Comparison of ENCODE assay signal across 9 mouse cellular contexts in genomic region chr4:130861653-130862208, GRCm38 (mm10). TPM values are rescaled to one million over a fixed set of nuclear protein-coding genes. Genes with fewer than 3 reads are reported as not detected.
DNase-seq lines count a peak whose midpoint lies in the region; ATAC-seq and TF ChIP-seq lines count a peak whose summit lies in the region.
"Had no signal": no experiment of that assay in that cellular context is flagged by ENCODE, and none has a peak within 500 bp of the region (broad histone marks: within the 10 kb centered on the region; RNA-seq: fewer than 3 reads in every experiment).

No protein-coding gene starts in this region.

- peak; percentile 64; the same call in 1 of the 2 replicates for ATAC-seq in neural tube, embryonic 11.5 days (ENCODE audit: insufficient read depth, low FRiP score, low TSS enrichment)
- peak; percentile 90 for ATAC-seq in embryonic facial prominence, embryonic 14.5 days (ENCODE audit: low read depth)
- peak; percentile 67; the same call in 1 of the 2 replicates for ATAC-seq in heart, embryonic 13.5 days (ENCODE audit: extremely low read depth, insufficient number of reproducible peaks, low FRiP score, low TSS enrichment)
- ATAC-seq in kidney, postnatal 0 days (replicated peaks; ENCODE audit: low FRiP score, low read depth): peak; percentile 65
- peak; percentile 88 for ATAC-seq in limb, embryonic 14.5 days (ENCODE audit: low FRiP score, low read depth)

- H3K4me2 ChIP-seq in neural tube, embryonic 11.5 days (ENCODE audit: low read depth): peak overlapping the region; percentile 25
- H3K4me2 ChIP-seq in embryonic facial prominence, embryonic 14.5 days (ENCODE audit: low read depth, low read length): peak overlapping the region; percentile 55
- H3K4me2 ChIP-seq in heart, embryonic 13.5 days: peak overlapping the region; percentile 74
- H3K4me2 ChIP-seq in kidney, postnatal 0 days (ENCODE audit: low read length): peak overlapping the region; percentile 48
- peak overlapping the region; percentile 62 for H3K4me2 ChIP-seq in limb, embryonic 14.5 days (replicated peaks; ENCODE audit: low read depth, low read length, severe bottlenecking)
- H3K4me2 ChIP-seq: liver, embryonic 13.5 days had no signal

- no peaks in the 10 kb centered on the region for H3K9me3 ChIP-seq in neural tube, embryonic 11.5 days (ENCODE audit: control insufficient read depth, low read length)
- H3K9me3 ChIP-seq in embryonic facial prominence, embryonic 14.5 days (ENCODE audit: control insufficient read depth, low read length): no peaks in the 10 kb centered on the region
- H3K9me3 ChIP-seq in heart, embryonic 13.5 days: no peaks in the 10 kb centered on the region
- no peaks in the 10 kb centered on the region for H3K9me3 ChIP-seq in kidney, postnatal 0 days (replicated peaks; ENCODE audit: low read length)
- H3K9me3 ChIP-seq in limb, embryonic 14.5 days (ENCODE audit: control insufficient read depth, low read length): no peaks in the 10 kb centered on the region
- H3K9me3 ChIP-seq: liver, embryonic 13.5 days had no signal

- peaks cover 11% of the 10 kb centered on the region for H3K4me1 ChIP-seq in neural tube, embryonic 11.5 days (ENCODE audit: control insufficient read depth, insufficient read depth, low read length)
- H3K4me1 ChIP-seq in embryonic facial prominence, embryonic 14.5 days (ENCODE audit: control insufficient read depth, insufficient read depth, low read length): peaks cover 11% of the 10 kb centered on the region
- peaks cover 31% of the 10 kb centered on the region for H3K4me1 ChIP-seq in heart, embryonic 13.5 days
- no peaks in the 10 kb centered on the region for H3K4me1 ChIP-seq in kidney, postnatal 0 days (replicated peaks; ENCODE audit: insufficient read depth, low read length)
- peaks cover 22% of the 10 kb centered on the region for H3K4me1 ChIP-seq in limb, embryonic 14.5 days (ENCODE audit: control insufficient read depth, insufficient read depth, low read length)
- H3K4me1 ChIP-seq in olfactory bulb, adult 2 months (ENCODE audit: control insufficient read depth, insufficient read depth, low read length): peaks cover 29% of the 10 kb centered on the region
- H3K4me1 ChIP-seq: liver, embryonic 13.5 days had no signal

- peak; percentile 74 for DNase-seq in neural tube, embryonic 11.5 days (ENCODE audit: low spot score)
- no peak for DNase-seq in neural tube, embryonic 10.5 days (ENCODE audit: extremely low spot score, low spot score)
- DNase-seq in embryonic facial prominence, embryonic 14.5 days (ENCODE audit: low spot score): peak; percentile 87
- DNase-seq in kidney, postnatal 0 days (ENCODE audit: low spot score): peak; percentile 62
- DNase-seq in limb, embryonic 14.5 days (ENCODE audit: low spot score): peak; percentile 70
- peak; percentile 69 to 78 for DNase-seq in urinary bladder, postnatal 4 days (ENCODE audit: low spot score in 2 of 2)
- DNase-seq: liver, embryonic 13.5 days had no signal

- H3K36me3 ChIP-seq in neural tube, embryonic 11.5 days (ENCODE audit: control insufficient read depth, insufficient read depth, low read length): no peaks in the 10 kb centered on the region
- no peaks in the 10 kb centered on the region for H3K36me3 ChIP-seq in embryonic facial prominence, embryonic 14.5 days (ENCODE audit: control insufficient read depth, insufficient read depth, low read length)
- H3K36me3 ChIP-seq in heart, embryonic 13.5 days: no peaks in the 10 kb centered on the region
- no peaks in the 10 kb centered on the region for H3K36me3 ChIP-seq in kidney, postnatal 0 days (ENCODE audit: insufficient read depth, low read length)
- H3K36me3 ChIP-seq in limb, embryonic 14.5 days (ENCODE audit: control insufficient read depth, insufficient read depth, low read length): no peaks in the 10 kb centered on the region
- H3K36me3 ChIP-seq: liver, embryonic 13.5 days had no signal

- H3K27ac ChIP-seq in neural tube, embryonic 11.5 days (ENCODE audit: low read depth, low read length): no peak overlapping the region
- H3K27ac ChIP-seq in embryonic facial prominence, embryonic 14.5 days (replicated peaks; ENCODE audit: low read depth, low read length): no peak overlapping the region
- peak overlapping the region; percentile 71 for H3K27ac ChIP-seq in heart, embryonic 13.5 days (replicated peaks)
- H3K27ac ChIP-seq in kidney, postnatal 0 days: no peak overlapping the region
- H3K27ac ChIP-seq in limb, embryonic 14.5 days (replicated peaks; ENCODE audit: low read depth, low read length): peak overlapping the region; percentile 26; the same call in 1 of the 2 replicates
- H3K27ac ChIP-seq in olfactory bulb, adult 2 months (ENCODE audit: insufficient read depth, low read depth, low read length): peak overlapping the region; percentile 42; the same call in 1 of the 2 replicates
- H3K27ac ChIP-seq: liver, embryonic 13.5 days had no signal

- peaks cover 25% of the 10 kb centered on the region for H3K27me3 ChIP-seq in neural tube, embryonic 11.5 days (ENCODE audit: control insufficient read depth, insufficient read depth, low read length)
- H3K27me3 ChIP-seq in embryonic facial prominence, embryonic 14.5 days (replicated peaks; ENCODE audit: control insufficient read depth, insufficient read depth, low read length): peaks cover 7% of the 10 kb centered on the region; the same call in 1 of the 2 replicates
- H3K27me3 ChIP-seq in heart, embryonic 13.5 days (replicated peaks): peaks cover 58% of the 10 kb centered on the region
- H3K27me3 ChIP-seq in kidney, postnatal 0 days (ENCODE audit: insufficient read depth, low read length): no peaks in the 10 kb centered on the region; the same call in 1 of the 2 replicates
- peaks cover 9% of the 10 kb centered on the region; the same call in 1 of the 2 replicates for H3K27me3 ChIP-seq in limb, embryonic 14.5 days (ENCODE audit: control insufficient read depth, insufficient read depth, low read length)

- TF ChIP-seq CTCF in kidney, postnatal 0 days (IDR thresholded peaks at IDR 0.05; ENCODE audit: low read depth): no peak
- no peak for TF ChIP-seq CTCF in olfactory bulb, adult 2 months (IDR thresholded peaks at IDR 0.05; ENCODE audit: insufficient read depth, low read depth, low read length)

- no peak for TF ChIP-seq POLR2A in limb, embryonic 14.5 days (IDR thresholded peaks at IDR 0.05; ENCODE audit: borderline replicate concordance, extremely low read depth, insufficient read depth, insufficient read length)
- TF ChIP-seq POLR2A in olfactory bulb, adult 2 months (IDR thresholded peaks at IDR 0.05; ENCODE audit: insufficient read depth, low read depth, low read length): peak; percentile 20; the same call in 1 of the 2 replicates

- 3% methylated on average over 30 of the region's 30 CpGs for WGBS in neural tube, embryonic 11.5 days
- WGBS in embryonic facial prominence, embryonic 14.5 days: 3% methylated on average over 30 of the region's 30 CpGs
- 4% methylated on average over 30 of the region's 30 CpGs for WGBS in heart, embryonic 13.5 days
- 2% methylated on average over 30 of the region's 30 CpGs for WGBS in kidney, postnatal 0 days
- 4% methylated on average over 24 of the region's 30 CpGs for WGBS in limb, embryonic 14.5 days
- WGBS in olfactory bulb, adult 2 months: 2% methylated on average over 30 of the region's 30 CpGs

- peak overlapping the region; percentile 1; the same call in 1 of the 2 replicates for H3K4me3 ChIP-seq in neural tube, embryonic 11.5 days (ENCODE audit: low read depth, low read length)
- peak overlapping the region; percentile 27 for H3K4me3 ChIP-seq in embryonic facial prominence, embryonic 14.5 days (ENCODE audit: low read depth, low read length)
- peak overlapping the region; percentile 45 for H3K4me3 ChIP-seq in heart, embryonic 13.5 days
- H3K4me3 ChIP-seq in kidney, postnatal 0 days (replicated peaks; ENCODE audit: low read depth, low read length): peak overlapping the region; percentile 13; the same call in 1 of the 2 replicates
- H3K4me3 ChIP-seq in limb, embryonic 14.5 days (replicated peaks; ENCODE audit: low read length): peak overlapping the region; percentile 29
- peak overlapping the region; percentile 42 for H3K4me3 ChIP-seq in olfactory bulb, adult 2 months (ENCODE audit: insufficient read depth, low read depth, low read length)
- H3K4me3 ChIP-seq: liver, embryonic 13.5 days had no signal

- peak overlapping the region; percentile 5 for H3K9ac ChIP-seq in neural tube, embryonic 11.5 days (ENCODE audit: low read length)
- H3K9ac ChIP-seq in embryonic facial prominence, embryonic 14.5 days (ENCODE audit: low read depth, low read length): peak overlapping the region; percentile 56
- peak overlapping the region; percentile 64 for H3K9ac ChIP-seq in heart, embryonic 13.5 days
- no peak overlapping the region for H3K9ac ChIP-seq in kidney, postnatal 0 days (ENCODE audit: low read depth, low read length)
- H3K9ac ChIP-seq in limb, embryonic 14.5 days (ENCODE audit: low read depth, low read length, severe bottlenecking): peak overlapping the region; percentile 31; the same call in 1 of the 2 replicates
- H3K9ac ChIP-seq: liver, embryonic 13.5 days had no signal

RNA-seq across cellular contexts. Expression of gene Laptm5, which starts 51.2 kb away (rescaled TPM):
- 24.6 and 24.8 TPM in 2 replicates for polyA plus RNA-seq in neural tube, embryonic 11.5 days (2014; fragmentation: Nextera tagmentation; extraction: Ambion mirVana)
- polyA plus RNA-seq in embryonic facial prominence, embryonic 14.5 days (2014; fragmentation: Nextera tagmentation; extraction: Ambion mirVana): 74.2 and 76.1 TPM in 2 replicates
- polyA plus RNA-seq in heart, embryonic 13.5 days (2015; fragmentation: Nextera tagmentation; extraction: Ambion mirVana): 20.1 and 25.9 TPM in 2 replicates
- 24.2 and 26.8 TPM in 2 replicates for polyA plus RNA-seq in kidney, postnatal 0 days (2015; fragmentation: Nextera tagmentation; extraction: Ambion mirVana)
- 45.5 and 55.1 TPM in 2 replicates for polyA plus RNA-seq in limb, embryonic 14.5 days (2012; rRNA removed)
- polyA plus RNA-seq in limb, embryonic 14.5 days (2014; fragmentation: Nextera tagmentation; extraction: Ambion mirVana): 69.2 and 75.8 TPM in 2 replicates
- 435 TPM in 1 of 2 replicates, not detected in the other for polyA plus RNA-seq in olfactory bulb, adult 2 months (2012; ENCODE audit: insufficient read depth, insufficient read length, low replicate concordance, missing spikeins)

Comparison
In these comparisons a context has a peak if more than half of its experiments do, and no peak if none do; other contexts are left out.
1. H3K27ac ChIP-seq: peak in heart, embryonic 13.5 days (single experiment), limb, embryonic 14.5 days (single experiment) and olfactory bulb, adult 2 months (single experiment); none in neural tube, embryonic 11.5 days (single experiment), embryonic facial prominence, embryonic 14.5 days (single experiment) and kidney, postnatal 0 days (single experiment).
2. Peak in every context shown above with its lines, with median percentiles within 50 percentile points of each other: ATAC-seq, H3K4me2 ChIP-seq and H3K4me3 ChIP-seq.